Mouse (Mus musculus) liver, adult 2 months (tissue): ENCODE measurements around the gene Lrrtm4. TPM values are rescaled to one million over a fixed set of nuclear protein-coding genes. Genes with fewer than 3 reads are reported as not detected.

Source experiments
- DNase-seq: peaks from one replicate; pipeline ENCODE4 v3.0.0-alpha.2; 2011; ENCODE audit warnings: low read depth, low spot score; ENCODE audit errors: extremely low read depth
- H3K27ac ChIP-seq: fragments of 200-500 bp; replicated peaks from 2 replicates; pipeline ENCODE4 v1.5.1; 2012; ENCODE audit warnings: low read depth, mild to moderate bottlenecking, control low read depth, inconsistent platforms, low read length; ENCODE audit not compliant: insufficient read depth
- H3K27me3 ChIP-seq: fragments of 200-500 bp; 2 replicates; pipeline ENCODE4 v1.6.1; 2012; ENCODE audit warnings: mild to moderate bottlenecking, moderate library complexity, low read length, inconsistent platforms; ENCODE audit not compliant: control insufficient read depth, insufficient read depth
- H3K36me3 ChIP-seq: fragments of 200-500 bp; 2 replicates; pipeline ENCODE4 v1.6.1; 2012; ENCODE audit warnings: low read length, inconsistent platforms; ENCODE audit not compliant: control insufficient read depth, insufficient read depth
- H3K4me1 ChIP-seq: fragments of 200-500 bp; 2 replicates; pipeline ENCODE4 v1.6.1; 2011; ENCODE audit warnings: low read length; ENCODE audit not compliant: control insufficient read depth, insufficient read depth
- H3K4me3 ChIP-seq: fragments of 200-500 bp; 2 replicates; pipeline ENCODE4 v1.5.1; 2011; ENCODE audit warnings: low read depth, mild to moderate bottlenecking, control low read depth, low read length, moderate library complexity; ENCODE audit not compliant: insufficient read depth
- H3K79me2 ChIP-seq: fragments of 200-500 bp; 2 replicates; pipeline ENCODE4 v1.6.1; 2012; ENCODE audit warnings: inconsistent platforms, mild to moderate bottlenecking, low read length, moderate library complexity; ENCODE audit not compliant: control insufficient read depth, insufficient read depth
- H3K9ac ChIP-seq: fragments of 200-500 bp; 2 replicates; pipeline ENCODE4 v1.6.1; 2012; ENCODE audit warnings: low read depth, mild to moderate bottlenecking, control low read depth, inconsistent platforms, low read length
- CTCF ChIP-seq: fragments of 200-500 bp; IDR thresholded peaks from 2 replicates; pipeline ENCODE4 v1.5.1; 2011; ENCODE audit warnings: low read depth, low read length, control low read depth
- POLR2A ChIP-seq: fragments of 200-500 bp; IDR thresholded peaks from 2 replicates; pipeline ENCODE4 v1.6.1; 2011; ENCODE audit warnings: low read length, control low read depth; ENCODE audit not compliant: insufficient read depth; ENCODE audit errors: extremely low read depth
- WGBS: fragments of 180-500 bp; shearing (Covaris S2); methylation state at CpG from one replicate; pipeline ENCODE4 v1.1.7; 2018; 5-methylcytosine and 5-hydroxymethylcytosine counted together
- polyA plus RNA-seq: library from polyadenylated mRNA; depleted of rRNA; stranded (reverse); fragments of >200 nt; gene quantifications from 2 replicates; pipeline ENCODE4 v1.2.3, GENCODE M21; 2012
- total RNA-seq: library from RNA; depleted of rRNA; stranded (reverse); fragments of >200 nt; gene quantifications from 2 replicates; pipeline ENCODE4 v1.2.3, GENCODE M21; 2014

The Lrrtm4 gene
- total and polyA plus RNA-seq, 2 experiments: not detected

GRCm38 (mm10) chr6:80389571-80389970, 370.9 kb downstream of the Lrrtm4 start:
- Histone ChIP-seq H3K4me1 (no peaks in the 10 kb centered on the region), H3K79me2 (no peaks in the 10 kb centered on the region), H3K36me3 (no peaks in the 10 kb centered on the region), H3K9ac (no peak overlapping the region), H3K27me3 (no peaks in the 10 kb centered on the region), H3K4me3 (no peak overlapping the region), H3K27ac (no peak overlapping the region)
- TF ChIP-seq POLR2A: no peak
- no peak for TF ChIP-seq CTCF
- DNase-seq: no peak
- whole genome bisulfite sequencing: 75% methylated on average over 4 of the region's 4 CpGs

GRCm38 (mm10) chr6:80406757-80407156, 388.1 kb downstream of the Lrrtm4 start:
- no peaks in the 10 kb centered on the region for H3K27me3 ChIP-seq
- no peaks in the 10 kb centered on the region for H3K4me1 ChIP-seq
- H3K27ac ChIP-seq: no peak overlapping the region
- TF ChIP-seq CTCF: no peak
- no peak for TF ChIP-seq POLR2A
- no peak for DNase-seq
- no peak overlapping the region for H3K9ac ChIP-seq
- no peaks in the 10 kb centered on the region for H3K79me2 ChIP-seq
- no peaks in the 10 kb centered on the region for H3K36me3 ChIP-seq
- H3K4me3 ChIP-seq: no peak overlapping the region
- 60% methylated on average over 1 of the region's 1 CpGs for WGBS

DNA sequence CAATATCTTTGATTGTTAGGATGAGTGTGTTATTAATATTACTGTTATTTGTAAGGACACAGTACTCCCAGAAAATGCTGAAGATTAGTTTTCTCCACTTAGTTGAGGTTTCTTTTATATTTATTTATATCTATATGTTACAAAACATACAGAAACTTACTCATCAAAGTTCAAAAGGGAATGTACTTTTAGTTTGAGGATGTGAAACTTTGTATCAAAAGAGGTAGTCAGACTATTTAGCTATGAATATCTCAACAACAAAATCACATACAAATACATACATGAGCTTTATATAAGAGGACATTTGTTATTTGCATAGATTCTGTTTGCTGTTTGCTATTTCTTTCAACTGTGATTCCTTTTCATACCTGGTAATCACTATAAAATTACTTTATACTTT, 421.5 kb downstream of the Lrrtm4 start:
- Histone ChIP-seq H3K27me3 (no peaks in the 10 kb centered on the region), H3K27ac (no peak overlapping the region), H3K9ac (no peak overlapping the region), H3K79me2 (no peaks in the 10 kb centered on the region), H3K4me1 (no peaks in the 10 kb centered on the region), H3K36me3 (no peaks in the 10 kb centered on the region), H3K4me3 (no peak overlapping the region)
- TF ChIP-seq CTCF (no peak), POLR2A (no peak)
- DNase-seq: no peak

- DNase-seq: no peak
- Histone ChIP-seq H3K79me2 (no peaks in the 10 kb centered on the region), H3K27me3 (no peaks in the 10 kb centered on the region), H3K27ac (no peak overlapping the region), H3K4me1 (no peaks in the 10 kb centered on the region), H3K4me3 (no peak overlapping the region), H3K9ac (no peak overlapping the region), H3K36me3 (no peaks in the 10 kb centered on the region)
- 58% methylated on average over 4 of the region's 4 CpGs for WGBS
- TF ChIP-seq POLR2A (no peak), CTCF (no peak)
These were observed 451.9 kb downstream of the Lrrtm4 start for GRCm38 (mm10) chr6:80470546-80470945.

GRCm38 (mm10) chr6:80476153-80476552, 457.5 kb downstream of the Lrrtm4 start:
- Histone ChIP-seq H3K4me1 (no peaks in the 10 kb centered on the region), H3K9ac (no peak overlapping the region), H3K27ac (no peak overlapping the region), H3K4me3 (no peak overlapping the region), H3K79me2 (no peaks in the 10 kb centered on the region), H3K36me3 (no peaks in the 10 kb centered on the region), H3K27me3 (no peaks in the 10 kb centered on the region)
- DNase-seq: peak; percentile 64
- 45% methylated on average over 3 of the region's 3 CpGs for WGBS
- no peak for TF ChIP-seq CTCF
- TF ChIP-seq POLR2A: no peak

- Histone ChIP-seq H3K27ac (no peak overlapping the region), H3K27me3 (no peaks in the 10 kb centered on the region), H3K4me1 (no peaks in the 10 kb centered on the region), H3K79me2 (no peaks in the 10 kb centered on the region), H3K9ac (no peak overlapping the region), H3K36me3 (no peaks in the 10 kb centered on the region), H3K4me3 (no peak overlapping the region)
- 51% methylated on average over 1 of the region's 1 CpGs for WGBS
- TF ChIP-seq POLR2A: no peak
- TF ChIP-seq CTCF: no peak
- no peak for DNase-seq
These were observed 526.3 kb downstream of the Lrrtm4 start for GRCm38 (mm10) chr6:80545017-80545416.
